9 mouse cellular contexts compared by ENCODE assay signal in genomic region chr16:3847871-3848270, GRCm38 (mm10). TPM values are rescaled to one million over a fixed set of nuclear protein-coding genes. Genes with fewer than 3 reads are reported as not detected.
DNase-seq lines count a peak whose midpoint lies in the region; ATAC-seq and TF ChIP-seq lines count a peak whose summit lies in the region.
"Had no signal": no experiment of that assay in that cellular context is flagged by ENCODE, and none has a peak within 500 bp of the region (broad histone marks: within the 10 kb centered on the region; RNA-seq: fewer than 3 reads in every experiment).

No protein-coding gene starts in this region.

- no peaks in the 10 kb centered on the region for H3K36me3 ChIP-seq in heart, embryonic 13.5 days
- no peaks in the 10 kb centered on the region for H3K36me3 ChIP-seq in E14TG2a.4 (ENCODE audit: insufficient read depth, low read length)
- H3K36me3 ChIP-seq in forebrain, embryonic 12.5 days (replicated peaks) = no peaks in the 10 kb centered on the region
- no peaks in the 10 kb centered on the region for H3K36me3 ChIP-seq in liver, embryonic 14.5 days (replicated peaks; ENCODE audit: control insufficient read depth, insufficient read depth, low read depth)

- peak overlapping the region; percentile 79 for H3K4me2 ChIP-seq in heart, embryonic 13.5 days
- peak overlapping the region; percentile 65 for H3K4me2 ChIP-seq in forebrain, embryonic 12.5 days
- H3K4me2 ChIP-seq in liver, embryonic 14.5 days (ENCODE audit: low read depth) = peak overlapping the region; percentile 85

- H3K9me3 ChIP-seq in heart, embryonic 13.5 days = no peaks in the 10 kb centered on the region
- H3K9me3 ChIP-seq in E14TG2a.4 (ENCODE audit: low read length) = no peaks in the 10 kb centered on the region
- H3K9me3 ChIP-seq in forebrain, embryonic 12.5 days = no peaks in the 10 kb centered on the region
- H3K9me3 ChIP-seq in liver, embryonic 14.5 days (ENCODE audit: control insufficient read depth, low read length) = no peaks in the 10 kb centered on the region

- WGBS in heart, embryonic 13.5 days = 44% methylated on average over 4 of the region's 4 CpGs
- whole genome bisulfite sequencing in forebrain, embryonic 12.5 days = 76% methylated on average over 4 of the region's 4 CpGs
- WGBS in liver, embryonic 14.5 days (ENCODE audit: insufficient replicate concordance) = 67% methylated on average over 4 of the region's 4 CpGs

- no peak for TF ChIP-seq CTCF in E14TG2a.4 (conservative IDR thresholded peaks at IDR 0.05; ENCODE audit: low read length)
- TF ChIP-seq CTCF in liver, embryonic 14.5 days (IDR thresholded peaks at IDR 0.05; ENCODE audit: low read depth) = no peak

- no peak for TF ChIP-seq EP300 in liver, embryonic 14.5 days (IDR thresholded peaks at IDR 0.05; ENCODE audit: low read depth)

- no peak for ATAC-seq in heart, embryonic 13.5 days (ENCODE audit: extremely low read depth, insufficient number of reproducible peaks, low FRiP score, low TSS enrichment)
- no peak for ATAC-seq in forebrain, embryonic 12.5 days (ENCODE audit: low FRiP score)
- ATAC-seq in liver, embryonic 14.5 days (ENCODE audit: insufficient read depth) = no peak
- no peak for ATAC-seq in megakaryocyte progenitor cell, adult 5-6 weeks (replicated peaks; ENCODE audit: poor library complexity)

- no peak for DNase-seq in heart, postnatal 10 days
- DNase-seq in liver, embryonic 14.5 days (ENCODE audit: low read depth in 3 of 3, low spot score in 3 of 3) = no peak
- DNase-seq in layer of hippocampus, postnatal 14 days (ENCODE audit: low spot score in 2 of 2) = no peak
- no peak for DNase-seq in layer of hippocampus, adult 9-10 months (ENCODE audit: low spot score)
- DNase-seq: layer of hippocampus, postnatal 36 days had no signal

- H3K27me3 ChIP-seq in heart, embryonic 13.5 days (replicated peaks) = no peaks in the 10 kb centered on the region
- H3K27me3 ChIP-seq in E14TG2a.4 (ENCODE audit: insufficient read depth, low read length) = no peaks in the 10 kb centered on the region
- H3K27me3 ChIP-seq in forebrain, embryonic 12.5 days = no peaks in the 10 kb centered on the region
- no peaks in the 10 kb centered on the region for H3K27me3 ChIP-seq in liver, embryonic 14.5 days (ENCODE audit: control insufficient read depth, insufficient read depth, low read length)

- H3K9ac ChIP-seq in heart, embryonic 13.5 days = peak overlapping the region; percentile 82
- H3K9ac ChIP-seq in forebrain, embryonic 12.5 days = no peak overlapping the region
- peak overlapping the region; percentile 79; the same call in 1 of the 2 replicates for H3K9ac ChIP-seq in liver, embryonic 14.5 days (replicated peaks)

- H3K4me1 ChIP-seq in heart, embryonic 13.5 days = peaks cover 11% of the 10 kb centered on the region
- H3K4me1 ChIP-seq in E14TG2a.4 (replicated peaks; ENCODE audit: low read depth, low read length) = peaks cover 80% of the 10 kb centered on the region
- H3K4me1 ChIP-seq in forebrain, embryonic 12.5 days = peaks cover 7% of the 10 kb centered on the region
- H3K4me1 ChIP-seq in liver, embryonic 14.5 days (replicated peaks; ENCODE audit: control insufficient read depth in 2 of 2, insufficient read depth in 2 of 2, low read length in 1 of 2) = peaks cover 5 to 6% of the 10 kb centered on the region in 2 experiments; a peak in 3 of 4 replicates

- H3K4me3 ChIP-seq in heart, embryonic 13.5 days = peak overlapping the region; percentile 68
- peak overlapping the region; percentile 86 for H3K4me3 ChIP-seq in E14TG2a.4 (replicated peaks; ENCODE audit: low read length)
- H3K4me3 ChIP-seq in forebrain, embryonic 12.5 days (replicated peaks) = peak overlapping the region; percentile 68
- peak overlapping the region in 1 of 2 experiments; percentile 78; a peak in 2 of 4 replicates for H3K4me3 ChIP-seq in liver, embryonic 14.5 days (ENCODE audit: insufficient read depth in 1 of 2, low read depth in 2 of 2, low read length in 2 of 2)

- intact Hi-C loops in heart, postnatal 10 days (cut with DNase I) = loop anchor here (2.0 to 10.0 kb wide), 5 partner anchors 23 to 227 kb away; partner anchors contain the start of genes 1700037C18Rik, Cluap1, Gm20695 and Slx4

- no peak overlapping the region for H3K27ac ChIP-seq in heart, embryonic 13.5 days (replicated peaks)
- no peak overlapping the region for H3K27ac ChIP-seq in forebrain, embryonic 12.5 days
- no peak overlapping the region for H3K27ac ChIP-seq in liver, embryonic 14.5 days

RNA-seq across cellular contexts. Expression of gene Zfp174, which starts 0.8 kb away (rescaled TPM):
- 0.92 and 0.94 TPM in 2 replicates for polyA plus RNA-seq in heart, embryonic 13.5 days (2015; fragmentation: Nextera tagmentation; extraction: Ambion mirVana)
- total RNA-seq in heart, postnatal 10 days (2021) = 1 to 10 TPM; 1.1 to 1.5 TPM
- polyA plus RNA-seq in forebrain, embryonic 12.5 days (2016; fragmentation: Nextera tagmentation; extraction: Ambion mirVana) = 1.8 and 2.2 TPM in 2 replicates
- polyA plus RNA-seq in liver, embryonic 14.5 days (2012; rRNA removed) = 0.34 and 0.35 TPM in 2 replicates
- polyA plus RNA-seq in liver, embryonic 14.5 days (2014; fragmentation: Nextera tagmentation; extraction: Ambion mirVana) = 0.22 and 0.27 TPM in 2 replicates
- 1 to 10 TPM; 4.8 to 5.0 TPM for total RNA-seq in layer of hippocampus, postnatal 14 days (2021)
- 0.32 and 0.49 TPM in 2 replicates for total RNA-seq in megakaryocyte progenitor cell, adult 5-6 weeks (2015)
- 0.51 and 0.92 TPM in 2 replicates for total RNA-seq in megakaryocyte progenitor cell, adult 5-6 weeks (2017)

RNA-seq across cellular contexts. Expression of gene Olfr15, which starts 17.2 kb away (rescaled TPM):
- polyA plus RNA-seq in heart, embryonic 13.5 days (2015; fragmentation: Nextera tagmentation; extraction: Ambion mirVana) = not detected in 2 replicates
- not detected for total RNA-seq in heart, postnatal 10 days (2021)
- polyA plus RNA-seq in forebrain, embryonic 12.5 days (2016; fragmentation: Nextera tagmentation; extraction: Ambion mirVana) = 0.60 and 1.1 TPM in 2 replicates
- not detected in 2 replicates for polyA plus RNA-seq in liver, embryonic 14.5 days (2012; rRNA removed)
- not detected in 2 replicates for polyA plus RNA-seq in liver, embryonic 14.5 days (2014; fragmentation: Nextera tagmentation; extraction: Ambion mirVana)
- not detected for total RNA-seq in layer of hippocampus, postnatal 14 days (2021)
- total RNA-seq in megakaryocyte progenitor cell, adult 5-6 weeks (2015) = not detected in 2 replicates
- not detected in 2 replicates for total RNA-seq in megakaryocyte progenitor cell, adult 5-6 weeks (2017)
- total RNA-seq: layer of hippocampus, postnatal 36 days had no signal

RNA-seq across cellular contexts. Expression of gene Naa60, which starts 24.3 kb away (rescaled TPM):
- 34.0 and 35.2 TPM in 2 replicates for polyA plus RNA-seq in heart, embryonic 13.5 days (2015; fragmentation: Nextera tagmentation; extraction: Ambion mirVana)
- total RNA-seq in heart, postnatal 10 days (2021) = 10 to 100 TPM; 56.6 to 58.7 TPM
- 60.6 and 65.2 TPM in 2 replicates for polyA plus RNA-seq in forebrain, embryonic 12.5 days (2016; fragmentation: Nextera tagmentation; extraction: Ambion mirVana)
- 14.9 and 15.5 TPM in 2 replicates for polyA plus RNA-seq in liver, embryonic 14.5 days (2012; rRNA removed)
- 19.3 and 20.4 TPM in 2 replicates for polyA plus RNA-seq in liver, embryonic 14.5 days (2014; fragmentation: Nextera tagmentation; extraction: Ambion mirVana)
- total RNA-seq in layer of hippocampus, postnatal 14 days (2021) = 100 to 1,000 TPM in 1 of 2 experiments, 10 to 100 TPM in 1; 98.4 to 115 TPM
- 92.6 and 98.1 TPM in 2 replicates for total RNA-seq in megakaryocyte progenitor cell, adult 5-6 weeks (2015)
- total RNA-seq in megakaryocyte progenitor cell, adult 5-6 weeks (2017) = 26.2 and 38.9 TPM in 2 replicates

RNA-seq across cellular contexts. Expression of gene Zfp597, which starts 36.5 kb away (rescaled TPM):
- polyA plus RNA-seq in heart, embryonic 13.5 days (2015; fragmentation: Nextera tagmentation; extraction: Ambion mirVana) = 4.2 and 4.9 TPM in 2 replicates
- 10 to 100 TPM; 11.3 to 12.7 TPM for total RNA-seq in heart, postnatal 10 days (2021)
- 9.7 and 12.9 TPM in 2 replicates for polyA plus RNA-seq in forebrain, embryonic 12.5 days (2016; fragmentation: Nextera tagmentation; extraction: Ambion mirVana)
- 1.6 and 2.0 TPM in 2 replicates for polyA plus RNA-seq in liver, embryonic 14.5 days (2012; rRNA removed)
- 1.4 and 2.0 TPM in 2 replicates for polyA plus RNA-seq in liver, embryonic 14.5 days (2014; fragmentation: Nextera tagmentation; extraction: Ambion mirVana)
- total RNA-seq in layer of hippocampus, postnatal 14 days (2021) = 10 to 100 TPM; 20.0 to 24.1 TPM
- 7.1 and 10.6 TPM in 2 replicates for total RNA-seq in megakaryocyte progenitor cell, adult 5-6 weeks (2015)
- 13.2 and 14.7 TPM in 2 replicates for total RNA-seq in megakaryocyte progenitor cell, adult 5-6 weeks (2017)

RNA-seq across cellular contexts. Expression of gene Gm20695, which starts 36.6 kb away (rescaled TPM):
- 1.5 and 1.8 TPM in 2 replicates for polyA plus RNA-seq in heart, embryonic 13.5 days (2015; fragmentation: Nextera tagmentation; extraction: Ambion mirVana)
- total RNA-seq in heart, postnatal 10 days (2021) = not detected
- 1.5 and 3.9 TPM in 2 replicates for polyA plus RNA-seq in forebrain, embryonic 12.5 days (2016; fragmentation: Nextera tagmentation; extraction: Ambion mirVana)
- polyA plus RNA-seq in liver, embryonic 14.5 days (2012; rRNA removed) = 0.17 and 0.26 TPM in 2 replicates
- polyA plus RNA-seq in liver, embryonic 14.5 days (2014; fragmentation: Nextera tagmentation; extraction: Ambion mirVana) = 0.46 and 0.75 TPM in 2 replicates
- 1 to 10 TPM in 1 of 2 experiments, under 1 TPM in 1; 0.48 to 1.7 TPM for total RNA-seq in layer of hippocampus, postnatal 14 days (2021)
- total RNA-seq in megakaryocyte progenitor cell, adult 5-6 weeks (2015) = not detected in 2 replicates
- 0.21 and 1.3 TPM in 2 replicates for total RNA-seq in megakaryocyte progenitor cell, adult 5-6 weeks (2017)
